Mouse (Mus musculus) erythroblast, adult 5-6 weeks (primary cell): ENCODE data around the gene Ganc. TPM values are rescaled to one million over a fixed set of nuclear protein-coding genes. Genes with fewer than 3 reads are reported as not detected.

Experiments used
- ATAC-seq: replicated peaks from 2 replicates; pipeline ENCODE4 v1.8.0; 2016; ENCODE audit warnings: moderate number of reproducible peaks, mild to moderate bottlenecking, moderate TSS enrichment, inconsistent platforms; ENCODE audit not compliant: poor library complexity, low FRiP score, severe bottlenecking
- total RNA-seq, 2 experiments: library from RNA; stranded (forward) in 1 of 2; stranded (reverse) in 1 of 2; fragments of 150-400 nt in 1 of 2; fragments of 200-764, 138-1000 nt in 1 of 2; gene quantifications; 2 replicates each; pipeline versions ENCODE4 v1.2.3 to v1.2.4; 2015 to 2017; ENCODE audit warnings: low replicate concordance in 2 of 2

The Ganc gene
- total RNA-seq, 2 experiments from 2014 or later: 3.8 to 22.6 TPM

GRCm38 (mm10) chr2:120496511-120496910 lies 92.8 kb downstream of the Ganc start:
- ATAC-seq: no peak

GRCm38 (mm10) chr2:120499971-120500471 lies 96.3 kb downstream of the Ganc start:
- ATAC-seq: no peak

GRCm38 (mm10) chr2:120501136-120501918 lies 97.6 kb downstream of the Ganc start:
- no peak for ATAC-seq

- no peak for ATAC-seq
These were observed 98.4 kb downstream of the Ganc start for GRCm38 (mm10) chr2:120501931-120502604.

GRCm38 (mm10) chr2:120502605-120502990 lies 98.9 kb downstream of the Ganc start:
- no peak for ATAC-seq

GRCm38 (mm10) chr2:120503094-120503493 lies 99.4 kb downstream of the Ganc start:
- no peak for ATAC-seq

GRCm38 (mm10) chr2:120503992-120504391 lies 100.3 kb downstream of the Ganc start:
- ATAC-seq: no peak

Other genes with a start within 250 kb of the Ganc start
- gene Ehd4, start 249.3 kb upstream of the Ganc start, total RNA-seq (2015; ENCODE audit: low replicate concordance): 13.2 and 23.2 TPM in 2 replicates
- 7.8 and 9.2 TPM in 2 replicates for gene Ehd4, start 249.3 kb upstream of the Ganc start, total RNA-seq (2017; ENCODE audit: low replicate concordance)
- gene Pla2g4e, start 158.6 kb upstream of the Ganc start, total RNA-seq (2015; ENCODE audit: low replicate concordance): not detected in 2 replicates
- gene Pla2g4e, start 158.6 kb upstream of the Ganc start, total RNA-seq (2017; ENCODE audit: low replicate concordance): not detected in 2 replicates
- gene Pla2g4d, start 114.7 kb upstream of the Ganc start, total RNA-seq (2015; ENCODE audit: low replicate concordance): not detected in 2 replicates
- not detected in 2 replicates for gene Pla2g4d, start 114.7 kb upstream of the Ganc start, total RNA-seq (2017; ENCODE audit: low replicate concordance)
- gene Pla2g4f, start 89.7 kb upstream of the Ganc start, total RNA-seq (2015; ENCODE audit: low replicate concordance): not detected in 2 replicates
- not detected in 2 replicates for gene Pla2g4f, start 89.7 kb upstream of the Ganc start, total RNA-seq (2017; ENCODE audit: low replicate concordance)
- 8.8 and 13.2 TPM in 2 replicates for gene Vps39, start 50.8 kb upstream of the Ganc start, total RNA-seq (2015; ENCODE audit: low replicate concordance)
- 8.8 and 10.6 TPM in 2 replicates for gene Vps39, start 50.8 kb upstream of the Ganc start, total RNA-seq (2017; ENCODE audit: low replicate concordance)
- 7.1 and 16.3 TPM in 2 replicates for gene Tmem87a, start 217 bp downstream of the Ganc start, total RNA-seq (2015; ENCODE audit: low replicate concordance)
- gene Tmem87a, start 217 bp downstream of the Ganc start, total RNA-seq (2017; ENCODE audit: low replicate concordance): 19.2 and 19.7 TPM in 2 replicates
- not detected in 2 replicates for gene Capn3, start 52.1 kb downstream of the Ganc start, total RNA-seq (2015; ENCODE audit: low replicate concordance)
- 0.51 TPM in 1 of 2 replicates, not detected in the other for gene Capn3, start 52.1 kb downstream of the Ganc start, total RNA-seq (2017; ENCODE audit: low replicate concordance)
- gene Zfp106, start 159.9 kb downstream of the Ganc start, total RNA-seq (2015; ENCODE audit: low replicate concordance): 20.4 and 23.2 TPM in 2 replicates
- 25.0 and 39.2 TPM in 2 replicates for gene Zfp106, start 159.9 kb downstream of the Ganc start, total RNA-seq (2017; ENCODE audit: low replicate concordance)
- 29.0 and 45.9 TPM in 2 replicates for gene Snap23, start 163.8 kb downstream of the Ganc start, total RNA-seq (2015; ENCODE audit: low replicate concordance)
- gene Snap23, start 163.8 kb downstream of the Ganc start, total RNA-seq (2017; ENCODE audit: low replicate concordance): 52.9 and 87.4 TPM in 2 replicates
- gene Haus2, start 205.5 kb downstream of the Ganc start, total RNA-seq (2015; ENCODE audit: low replicate concordance): 4.2 and 7.9 TPM in 2 replicates
- gene Haus2, start 205.5 kb downstream of the Ganc start, total RNA-seq (2017; ENCODE audit: low replicate concordance): 3.0 and 5.2 TPM in 2 replicates
- 1.3 and 1.9 TPM in 2 replicates for gene Lrrc57, start 205.6 kb downstream of the Ganc start, total RNA-seq (2015; ENCODE audit: low replicate concordance)
- 7.8 and 12.0 TPM in 2 replicates for gene Lrrc57, start 205.6 kb downstream of the Ganc start, total RNA-seq (2017; ENCODE audit: low replicate concordance)
- gene Stard9, start 225.2 kb downstream of the Ganc start, total RNA-seq (2015; ENCODE audit: low replicate concordance): 0.84 and 7.1 TPM in 2 replicates
- gene Stard9, start 225.2 kb downstream of the Ganc start, total RNA-seq (2017; ENCODE audit: low replicate concordance): 0.94 and 1.1 TPM in 2 replicates